Mouse (Mus musculus) heart, embryonic 10.5 days (tissue): ENCODE results near the gene Lsg1. TPM values are rescaled to one million over a fixed set of nuclear protein-coding genes. Genes with fewer than 3 reads are reported as not detected.

Experiments
- DNase-seq: peaks from one replicate; pipeline ENCODE4 v3.0.0-alpha.2; 2017; ENCODE audit warnings: low spot score
- H3K27ac ChIP-seq: fragments of 300-500 bp; sonication (generic); 2 replicates; pipeline ENCODE4 v1.5.1; 2016; ENCODE audit warnings: mild to moderate bottlenecking
- H3K27me3 ChIP-seq: fragments of 300-500 bp; sonication (generic); 2 replicates; pipeline ENCODE4 v1.6.1; 2016; ENCODE audit warnings: mild to moderate bottlenecking; ENCODE audit not compliant: poor library complexity, insufficient read depth, severe bottlenecking
- H3K36me3 ChIP-seq: fragments of 300-500 bp; sonication (generic); 2 replicates; pipeline ENCODE4 v1.6.1; 2016; ENCODE audit warnings: mild to moderate bottlenecking, moderate library complexity
- H3K4me1 ChIP-seq: fragments of 300-500 bp; sonication (generic); 2 replicates; pipeline ENCODE4 v1.6.1; 2016; ENCODE audit warnings: mild to moderate bottlenecking
- H3K4me3 ChIP-seq: fragments of 300-500 bp; sonication (generic); 2 replicates; pipeline ENCODE4 v1.5.1; 2016; ENCODE audit warnings: mild to moderate bottlenecking, moderate library complexity
- H3K9me3 ChIP-seq: fragments of 300-500 bp; sonication (generic); 2 replicates; pipeline ENCODE4 v1.6.1; 2016; ENCODE audit warnings: mild to moderate bottlenecking, moderate library complexity
- WGBS: fragments of 180-500 bp; shearing (Covaris S2); methylation state at CpG from one replicate; pipeline ENCODE4 v1.1.7; 2016; 5-methylcytosine and 5-hydroxymethylcytosine counted together
- polyA plus RNA-seq: library from polyadenylated mRNA; unstranded; fragments of >200 nt; fragmentation: Nextera tagmentation; extraction: Ambion mirVana; gene quantifications from 2 replicates; pipeline ENCODE4 v1.2.1, GENCODE M21; 2016

Gene Lsg1
- polyA plus RNA-seq, 1 experiment from 2014 or later = 61.8 TPM

DNA sequence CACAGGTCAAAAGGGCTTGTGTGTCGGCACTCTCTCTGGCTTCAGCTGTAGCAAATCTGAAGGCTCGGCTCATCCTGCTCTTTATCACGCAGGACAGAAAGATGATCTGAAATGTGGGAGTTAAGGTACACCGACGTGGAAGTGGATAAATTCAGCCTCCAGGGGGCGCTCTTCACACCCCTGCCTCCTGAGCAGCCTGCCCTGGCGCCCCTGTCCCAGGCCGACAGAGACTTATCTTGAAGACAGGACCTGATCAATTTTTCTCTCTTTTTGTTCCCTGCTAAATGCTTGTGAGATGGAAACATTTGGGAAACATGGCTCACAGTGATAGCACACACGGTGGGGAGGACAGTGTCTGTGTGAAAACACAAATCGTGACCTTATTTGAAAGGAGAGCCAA, 48.0 kb downstream of the Lsg1 start:
- 23% methylated on average over 10 of the region's 10 CpGs for WGBS
- H3K36me3 ChIP-seq = peaks cover 25% of the 10 kb centered on the region
- no peak for DNase-seq
- H3K27me3 ChIP-seq = no peaks in the 10 kb centered on the region
- peak overlapping the region; percentile 87 for H3K27ac ChIP-seq
- H3K4me3 ChIP-seq = no peak overlapping the region
- no peaks in the 10 kb centered on the region for H3K9me3 ChIP-seq
- peaks cover 58% of the 10 kb centered on the region for H3K4me1 ChIP-seq

DNA sequence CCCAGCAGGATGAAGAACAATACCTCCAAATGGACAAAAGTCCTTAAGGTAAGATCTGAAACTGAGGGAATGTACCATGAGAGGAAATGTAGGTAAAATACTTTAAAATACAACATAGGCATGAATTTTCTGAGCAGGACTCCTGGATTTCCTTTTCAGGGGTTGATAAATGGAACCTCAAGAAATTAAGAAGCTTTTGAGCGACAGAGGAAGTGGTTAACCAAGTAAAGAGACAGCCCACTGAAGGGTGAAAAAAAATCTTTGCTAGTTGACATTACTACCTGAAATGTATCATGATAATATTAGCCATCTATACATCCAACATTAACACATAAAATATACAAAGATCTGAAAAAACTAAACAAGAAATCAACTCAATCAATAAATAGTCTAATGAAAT, 52.3 kb downstream of the Lsg1 start:
- no peaks in the 10 kb centered on the region for H3K27me3 ChIP-seq
- DNase-seq = no peak
- peaks cover 44% of the 10 kb centered on the region for H3K4me1 ChIP-seq
- no peak overlapping the region for H3K27ac ChIP-seq
- no peak overlapping the region for H3K4me3 ChIP-seq
- 86% methylated on average over 1 of the region's 1 CpGs for WGBS
- H3K9me3 ChIP-seq = no peaks in the 10 kb centered on the region
- H3K36me3 ChIP-seq = peaks cover under 1% of the 10 kb centered on the region; the same call in 1 of the 2 replicates

DNA sequence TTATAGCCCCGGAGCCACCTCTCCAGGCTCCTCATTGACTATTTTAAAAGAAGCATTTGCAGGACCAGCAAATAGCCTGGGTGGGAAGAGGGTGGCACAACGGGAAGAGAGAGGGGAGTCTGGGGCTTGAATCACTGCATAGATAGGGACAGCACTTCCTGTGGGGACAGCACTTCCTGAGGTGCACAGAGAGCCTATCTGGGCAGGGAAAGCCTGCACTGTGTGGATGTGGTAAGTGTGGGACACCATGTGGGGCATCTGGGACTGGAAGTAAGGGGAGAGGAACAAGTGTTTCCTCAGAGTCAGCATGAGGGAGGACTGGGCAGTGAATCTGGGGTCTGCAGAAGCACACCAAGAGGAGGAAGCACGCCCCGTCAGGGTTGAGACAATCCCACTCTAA, 53.8 kb downstream of the Lsg1 start:
- peaks cover 14% of the 10 kb centered on the region for H3K36me3 ChIP-seq
- H3K27ac ChIP-seq = no peak overlapping the region; the same call in 1 of the 2 replicates
- no peak overlapping the region for H3K4me3 ChIP-seq
- no peaks in the 10 kb centered on the region for H3K27me3 ChIP-seq
- H3K9me3 ChIP-seq = no peaks in the 10 kb centered on the region
- WGBS = 52% methylated on average over 4 of the region's 4 CpGs
- peaks cover 32% of the 10 kb centered on the region for H3K4me1 ChIP-seq
- no peak for DNase-seq

DNA sequence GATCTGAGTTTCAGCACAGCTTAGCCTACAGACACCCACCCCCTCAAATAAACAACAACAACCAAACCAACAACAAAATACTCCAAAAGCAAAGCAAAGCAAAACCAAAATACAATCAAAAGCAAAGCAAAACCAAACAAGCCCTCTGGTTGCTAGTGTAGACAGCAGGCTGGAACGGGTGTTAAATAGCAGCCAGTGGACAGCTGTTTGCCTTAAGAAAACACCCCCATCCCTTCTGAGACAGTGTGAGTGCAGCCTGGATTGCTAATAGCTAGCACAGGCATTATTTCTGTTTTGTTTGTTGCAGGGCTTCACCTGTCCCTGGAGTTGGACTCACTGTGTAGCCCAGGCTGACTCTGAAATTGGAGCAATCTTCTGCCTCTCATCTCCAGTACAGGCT, 54.5 kb downstream of the Lsg1 start:
- Histone ChIP-seq H3K9me3 (no peaks in the 10 kb centered on the region), H3K4me1 (peaks cover 32% of the 10 kb centered on the region), H3K27me3 (no peaks in the 10 kb centered on the region), H3K27ac (no peak overlapping the region), H3K4me3 (no peak overlapping the region), H3K36me3 (peaks cover 17% of the 10 kb centered on the region)
- DNase-seq = no peak
- 36% methylated on average over 1 of the region's 1 CpGs for WGBS

DNA sequence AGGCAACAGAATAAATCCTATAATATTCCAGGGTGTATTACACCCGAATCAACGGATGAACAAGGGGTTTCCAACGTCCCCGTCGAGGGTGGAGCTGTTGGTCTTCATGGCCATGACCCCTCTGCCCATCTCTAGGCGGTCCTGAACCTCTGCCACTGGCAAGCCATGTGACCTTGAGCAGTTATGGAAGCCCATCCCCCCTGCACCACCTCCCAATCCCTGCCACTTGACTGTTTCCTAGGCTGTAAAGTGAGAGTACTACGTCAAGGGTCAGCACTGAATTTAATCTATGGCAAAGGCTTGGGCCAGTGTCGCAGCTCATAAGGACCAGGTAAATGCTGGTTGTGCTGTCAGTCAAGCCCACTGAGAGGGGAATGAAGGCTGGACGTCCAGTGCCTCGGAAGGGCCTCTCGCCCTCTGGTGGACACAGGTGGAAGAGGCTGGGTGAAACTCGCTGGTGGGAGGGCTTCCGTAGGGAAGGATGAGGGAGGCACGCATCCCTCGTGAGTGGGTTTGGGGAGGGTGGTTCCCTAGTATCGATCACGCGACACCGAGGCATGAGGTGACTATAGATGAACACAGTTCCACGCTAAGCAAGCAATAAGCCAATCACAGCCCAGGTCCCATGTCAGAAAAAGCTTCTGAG, 55.5 kb downstream of the Lsg1 start:
- peak; percentile 85 for DNase-seq
- no peak overlapping the region for H3K27ac ChIP-seq
- peaks cover 32% of the 10 kb centered on the region for H3K4me1 ChIP-seq
- peaks cover 25% of the 10 kb centered on the region for H3K36me3 ChIP-seq
- 25% methylated on average over 20 of the region's 20 CpGs for WGBS
- peak overlapping the region; percentile 18; the same call in 1 of the 2 replicates for H3K4me3 ChIP-seq
- H3K9me3 ChIP-seq = no peaks in the 10 kb centered on the region
- H3K27me3 ChIP-seq = no peaks in the 10 kb centered on the region

DNA sequence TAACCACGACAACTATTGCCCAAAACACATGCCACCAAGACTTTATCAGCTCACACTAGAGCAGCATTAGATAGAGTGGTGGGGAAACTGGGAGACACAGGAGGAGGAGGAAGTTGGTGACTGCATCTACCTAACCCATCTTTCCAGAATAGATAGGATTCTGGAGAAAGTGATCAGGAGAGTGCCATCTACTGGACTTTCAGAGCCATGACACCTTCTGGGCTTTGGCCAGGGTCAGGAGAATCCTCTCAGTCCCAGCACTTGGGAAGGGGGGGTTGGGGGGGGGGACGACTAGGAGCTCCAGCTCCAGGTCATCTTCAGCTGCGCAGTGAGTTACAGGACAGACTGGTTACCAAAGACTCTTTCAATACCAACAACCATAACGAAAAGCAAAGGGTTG, 56.6 kb downstream of the Lsg1 start:
- no peak for DNase-seq
- 41% methylated on average over 4 of the region's 4 CpGs for WGBS
- H3K4me1 ChIP-seq = peaks cover 24% of the 10 kb centered on the region
- no peak overlapping the region for H3K27ac ChIP-seq
- peaks cover 32% of the 10 kb centered on the region for H3K36me3 ChIP-seq
- no peaks in the 10 kb centered on the region for H3K9me3 ChIP-seq
- H3K27me3 ChIP-seq = no peaks in the 10 kb centered on the region
- H3K4me3 ChIP-seq = no peak overlapping the region

DNA sequence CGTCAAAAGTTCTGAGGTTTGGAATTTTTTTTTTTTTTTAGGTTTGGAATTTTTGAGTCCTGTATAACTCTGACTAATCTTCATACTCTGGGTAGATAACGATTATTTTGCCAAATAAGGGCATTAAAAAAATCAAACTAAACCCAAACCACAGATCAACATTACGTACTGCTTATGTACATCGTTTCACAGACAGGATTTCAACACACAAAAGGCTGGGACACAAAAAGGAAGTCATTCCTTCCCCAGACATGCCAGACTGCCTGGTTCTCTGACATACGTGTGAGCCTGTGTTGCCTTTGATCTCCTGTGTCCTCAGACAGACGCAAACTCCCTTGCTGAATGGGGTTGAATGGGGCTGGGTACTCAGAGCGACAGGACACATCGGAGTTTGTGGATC, 59.0 kb downstream of the Lsg1 start:
- H3K27ac ChIP-seq = no peak overlapping the region
- WGBS = 83% methylated on average over 8 of the region's 8 CpGs
- no peak for DNase-seq
- H3K4me1 ChIP-seq = peaks cover 8% of the 10 kb centered on the region
- H3K9me3 ChIP-seq = no peaks in the 10 kb centered on the region
- no peak overlapping the region for H3K4me3 ChIP-seq
- no peaks in the 10 kb centered on the region for H3K27me3 ChIP-seq
- H3K36me3 ChIP-seq = peaks cover 55% of the 10 kb centered on the region

DNA sequence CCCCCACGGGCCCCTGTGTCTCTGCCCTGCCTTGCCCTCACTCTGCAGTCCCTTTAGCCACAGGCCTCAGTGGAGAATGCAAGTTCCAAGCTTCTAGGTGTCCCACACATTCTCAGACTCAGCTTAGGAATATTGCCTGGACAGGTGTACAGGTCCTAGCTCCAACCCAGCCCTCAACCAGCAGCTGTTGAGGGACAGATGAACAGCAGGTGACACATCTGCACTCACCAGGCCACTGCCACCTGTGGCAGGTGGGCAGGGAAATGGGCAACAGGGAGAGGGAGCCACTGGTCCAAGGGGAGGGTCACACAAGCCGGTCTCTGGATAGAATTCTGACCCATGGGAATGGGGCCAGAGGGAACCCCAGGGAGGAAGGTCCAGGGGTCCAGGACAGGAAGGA, 59.5 kb downstream of the Lsg1 start:
- peaks cover 8% of the 10 kb centered on the region for H3K4me1 ChIP-seq
- peaks cover 60% of the 10 kb centered on the region for H3K36me3 ChIP-seq
- H3K27ac ChIP-seq = no peak overlapping the region
- no peak for DNase-seq
- H3K4me3 ChIP-seq = no peak overlapping the region
- WGBS = 85% methylated on average over 2 of the region's 2 CpGs
- H3K9me3 ChIP-seq = no peaks in the 10 kb centered on the region
- H3K27me3 ChIP-seq = no peaks in the 10 kb centered on the region

DNA sequence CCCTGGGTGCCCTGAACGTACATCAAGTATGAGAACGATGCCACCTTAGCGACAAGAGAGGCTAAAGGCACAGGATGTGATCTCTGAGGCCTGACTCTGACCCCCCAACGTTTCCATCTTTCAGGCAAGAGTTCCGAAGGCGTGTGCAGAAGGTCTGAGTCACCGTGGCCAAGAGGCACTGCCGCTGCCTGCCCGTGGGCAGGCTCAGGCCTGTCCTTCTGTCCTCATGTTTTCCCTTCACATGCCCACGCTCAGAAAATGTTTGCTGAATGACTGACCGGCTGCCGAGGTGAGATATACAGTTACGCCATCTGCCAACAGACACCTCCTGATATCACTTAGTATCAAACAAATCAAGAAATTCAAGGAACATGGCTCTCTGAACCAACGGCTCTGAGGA, 61.6 kb downstream of the Lsg1 start:
- H3K4me1 ChIP-seq = no peaks in the 10 kb centered on the region
- no peak overlapping the region for H3K4me3 ChIP-seq
- H3K36me3 ChIP-seq = peaks cover 68% of the 10 kb centered on the region
- H3K27ac ChIP-seq = no peak overlapping the region
- DNase-seq = no peak
- 82% methylated on average over 14 of the region's 14 CpGs for WGBS
- H3K27me3 ChIP-seq = no peaks in the 10 kb centered on the region
- H3K9me3 ChIP-seq = no peaks in the 10 kb centered on the region

DNA sequence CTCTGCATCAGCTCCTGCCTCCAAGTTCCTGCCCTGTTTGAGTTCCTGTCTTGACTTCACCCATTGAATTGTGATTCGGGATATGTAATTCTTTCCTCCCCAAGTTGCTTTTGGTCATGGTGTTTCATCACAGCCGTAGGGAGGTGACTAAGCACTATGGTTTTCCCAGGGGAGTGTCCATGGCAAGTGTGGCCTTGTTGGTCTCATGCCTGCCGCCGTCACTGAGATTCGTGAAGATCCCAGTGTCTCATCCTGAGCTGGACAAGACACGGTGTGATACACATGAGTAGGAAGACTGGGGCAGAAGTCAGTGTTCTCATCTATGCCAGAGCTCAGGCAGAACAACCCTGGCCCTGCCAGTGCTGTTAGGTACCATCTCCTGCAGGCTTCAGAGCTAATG, 62.9 kb downstream of the Lsg1 start:
- Histone ChIP-seq H3K4me1 (no peaks in the 10 kb centered on the region), H3K9me3 (no peaks in the 10 kb centered on the region), H3K27ac (no peak overlapping the region), H3K27me3 (no peaks in the 10 kb centered on the region), H3K36me3 (peaks cover 61% of the 10 kb centered on the region), H3K4me3 (no peak overlapping the region)
- DNase-seq = no peak
- WGBS = 91% methylated on average over 6 of the region's 6 CpGs

DNA sequence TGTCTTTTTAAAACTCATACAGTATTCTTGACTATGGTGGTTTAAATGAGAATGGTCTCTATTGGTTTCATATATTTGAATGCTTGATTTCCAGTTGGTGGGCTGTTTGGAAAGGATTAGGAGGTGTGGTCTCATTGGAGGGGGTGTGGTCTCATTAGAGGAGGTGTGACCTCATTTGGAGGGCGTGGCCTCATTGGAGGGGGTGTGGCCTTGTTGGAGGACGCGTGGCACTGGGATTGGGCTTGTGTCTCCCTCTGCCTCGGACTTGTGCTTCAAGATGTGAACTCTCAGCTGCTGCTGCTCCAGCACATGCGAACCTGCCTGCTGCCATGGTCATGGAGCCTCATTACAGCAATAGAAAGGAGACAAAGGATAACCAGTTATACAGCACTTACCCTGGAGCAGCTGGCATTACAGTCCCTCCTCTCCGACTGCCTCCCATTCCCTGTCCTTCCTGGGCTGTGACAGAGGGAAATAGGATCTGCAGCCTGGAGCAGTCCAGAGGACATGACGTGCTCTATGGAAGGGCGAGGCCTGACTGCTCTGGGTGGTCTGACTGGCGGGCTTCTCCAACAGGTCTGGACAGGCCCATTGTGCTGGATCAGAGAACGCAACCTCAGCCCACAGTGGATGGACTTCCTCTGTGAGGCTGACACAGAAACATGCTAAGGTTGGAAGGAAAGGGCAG, 65.0 kb downstream of the Lsg1 start:
- Histone ChIP-seq H3K27ac (no peak overlapping the region), H3K9me3 (no peaks in the 10 kb centered on the region), H3K4me3 (no peak overlapping the region), H3K4me1 (peaks cover 10% of the 10 kb centered on the region), H3K36me3 (peaks cover 46% of the 10 kb centered on the region), H3K27me3 (no peaks in the 10 kb centered on the region)
- WGBS = 63% methylated on average over 10 of the region's 10 CpGs
- DNase-seq = no peak

DNA sequence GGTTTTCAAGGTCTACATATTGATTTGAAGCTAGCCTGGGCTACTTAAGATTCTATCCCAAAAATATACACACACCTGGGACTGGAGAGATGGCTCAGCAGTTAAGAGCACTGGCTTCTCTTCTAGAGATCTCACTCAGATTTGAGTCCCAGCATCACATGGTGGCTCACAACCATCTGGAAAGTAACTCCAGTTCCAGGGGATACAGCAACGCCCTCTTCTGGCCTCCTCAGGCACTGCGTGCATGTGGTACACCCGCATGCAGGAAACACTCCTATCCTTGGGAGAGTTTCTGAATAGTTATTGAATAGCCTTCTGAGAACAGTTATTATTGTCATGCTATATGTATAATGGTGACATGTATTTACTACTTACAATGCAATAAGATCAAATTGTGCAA, 66.2 kb downstream of the Lsg1 start:
- 59% methylated on average over 3 of the region's 3 CpGs for WGBS
- no peaks in the 10 kb centered on the region for H3K9me3 ChIP-seq
- H3K4me3 ChIP-seq = no peak overlapping the region
- H3K36me3 ChIP-seq = peaks cover 40% of the 10 kb centered on the region
- H3K27ac ChIP-seq = no peak overlapping the region
- DNase-seq = no peak
- no peaks in the 10 kb centered on the region for H3K27me3 ChIP-seq
- peaks cover 11% of the 10 kb centered on the region for H3K4me1 ChIP-seq

DNA sequence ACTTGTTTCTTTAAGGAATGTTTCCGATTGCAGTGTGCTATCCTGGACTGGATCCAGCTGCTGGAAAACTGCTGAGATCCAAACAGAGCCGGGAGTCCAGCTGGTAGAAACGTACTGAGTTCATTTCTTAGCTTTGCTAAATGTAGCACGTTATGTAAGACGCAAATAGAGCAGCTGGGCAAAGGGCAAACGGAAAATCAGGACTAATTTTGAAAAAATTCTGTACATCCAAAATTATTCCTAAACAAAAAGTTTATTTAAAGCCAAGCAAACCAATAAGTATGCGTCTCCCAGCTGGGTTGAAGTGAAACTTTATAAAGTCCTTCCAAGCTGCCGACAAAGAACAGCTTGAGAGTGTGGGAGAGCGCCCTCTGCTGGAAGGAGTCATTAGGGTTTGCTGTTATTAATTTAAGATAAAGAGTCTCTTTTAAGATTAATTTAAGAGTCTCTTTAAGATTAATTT, 67.0 kb downstream of the Lsg1 start:
- H3K27me3 ChIP-seq = no peaks in the 10 kb centered on the region
- DNase-seq = no peak
- H3K9me3 ChIP-seq = no peaks in the 10 kb centered on the region
- H3K27ac ChIP-seq = no peak overlapping the region
- no peak overlapping the region for H3K4me3 ChIP-seq
- peaks cover 41% of the 10 kb centered on the region for H3K36me3 ChIP-seq
- H3K4me1 ChIP-seq = peaks cover 11% of the 10 kb centered on the region
- WGBS = 27% methylated on average over 9 of the region's 9 CpGs
